Mouse (Mus musculus) left cerebral cortex, postnatal 14 days (tissue): ENCODE measurements around the gene Negr1. TPM values are rescaled to one million over a fixed set of nuclear protein-coding genes. Genes with fewer than 3 reads are reported as not detected.

Experiments
- DNase-seq, 2 experiments: peaks; one replicate each; pipeline ENCODE4 v3.0.0; 2021 to 2022; ENCODE audit warnings: low spot score in 2 of 2, mixed read lengths in 1 of 2
- intact Hi-C: fragments of 180-260 bp; cut with DNase I; formaldehyde crosslinking; loops from one replicate; pipeline ENCODE4 v1.15.1; 2025
- total RNA-seq, 2 experiments: library from RNA; stranded (reverse); gene quantifications; 2 replicates each; pipeline ENCODE4 v1.2.3; 2021

The Negr1 gene
- total RNA-seq, 2 experiments from 2014 or later = 254 to 270 TPM

DNA sequence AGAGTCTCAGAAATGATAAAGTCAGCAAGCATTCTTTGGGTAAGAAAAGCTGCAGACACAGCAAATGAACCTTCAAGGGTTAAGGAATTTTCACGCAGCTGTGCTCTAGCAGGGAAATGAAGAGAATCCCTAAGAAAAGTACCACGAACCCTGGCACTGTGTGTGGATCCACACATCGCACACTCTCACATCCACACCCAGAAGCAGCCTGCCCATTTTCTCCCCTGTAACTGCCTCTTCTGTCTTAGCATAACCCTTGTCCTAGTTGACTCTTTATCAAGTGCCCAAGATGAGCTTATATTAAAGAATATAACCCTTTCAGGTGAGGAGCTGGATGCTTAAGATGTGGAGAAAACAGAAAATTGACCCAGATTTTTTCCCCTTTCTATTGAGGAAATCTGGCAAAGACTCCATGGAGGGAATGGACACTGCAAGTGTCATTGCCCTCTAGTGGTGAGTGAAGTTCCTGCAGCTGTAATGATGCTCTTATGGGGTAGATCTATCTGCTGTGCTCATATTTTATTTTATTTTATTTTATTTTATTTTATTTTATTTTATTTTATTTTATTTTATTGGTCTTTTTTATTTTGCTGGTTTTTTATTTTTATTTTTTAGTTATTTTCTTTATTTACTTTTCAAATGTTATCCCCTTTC, 82.2 kb downstream of the Negr1 start:
- intact Hi-C loops = loop anchor here (5.0 kb wide), 1 partner anchor 82 kb away; the partner anchor contains the start of gene Negr1
- DNase-seq = peak; percentile 54 to 66

DNA sequence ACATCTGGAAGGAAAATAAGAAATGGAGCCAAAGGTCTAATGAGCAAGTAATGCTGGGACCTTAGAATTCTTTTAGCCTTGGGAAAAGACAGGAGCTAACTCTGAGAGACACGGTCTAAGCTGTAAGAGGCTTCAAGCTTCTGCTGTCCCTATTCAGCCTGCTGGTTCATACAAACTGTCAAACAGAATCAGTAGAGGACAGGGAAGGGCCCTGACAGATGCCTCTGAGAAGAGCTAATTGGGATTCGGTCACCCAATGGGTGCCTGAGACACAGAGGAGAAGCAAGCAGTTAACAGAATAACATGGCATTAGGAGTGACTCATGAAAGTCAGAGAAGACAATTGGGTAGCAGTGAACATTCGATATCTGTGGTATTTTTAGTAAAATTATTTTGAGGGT, 86.8 kb downstream of the Negr1 start:
- intact Hi-C loops = no loop called here
- no peak for DNase-seq

DNA sequence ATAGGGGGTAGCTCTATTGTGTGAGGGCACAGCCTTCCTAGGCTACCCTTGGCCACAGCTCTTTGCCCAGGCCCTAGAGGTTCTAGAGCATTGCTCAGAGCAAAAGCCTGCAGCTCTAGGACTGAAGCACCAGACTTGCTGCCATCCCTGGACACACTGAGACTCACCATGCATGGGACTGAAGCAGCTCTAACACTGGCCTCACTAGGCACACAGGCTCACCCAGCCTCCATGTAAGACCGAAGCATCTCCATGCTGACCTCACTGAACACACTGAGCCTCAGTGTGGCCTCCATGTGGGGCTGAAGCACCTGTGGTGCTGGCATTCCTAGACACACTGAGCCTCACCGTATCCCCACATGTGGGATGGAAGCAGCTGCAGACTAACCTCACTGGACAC, 101.0 kb downstream of the Negr1 start:
- DNase-seq = no peak
- intact Hi-C loops = no loop called here

DNA sequence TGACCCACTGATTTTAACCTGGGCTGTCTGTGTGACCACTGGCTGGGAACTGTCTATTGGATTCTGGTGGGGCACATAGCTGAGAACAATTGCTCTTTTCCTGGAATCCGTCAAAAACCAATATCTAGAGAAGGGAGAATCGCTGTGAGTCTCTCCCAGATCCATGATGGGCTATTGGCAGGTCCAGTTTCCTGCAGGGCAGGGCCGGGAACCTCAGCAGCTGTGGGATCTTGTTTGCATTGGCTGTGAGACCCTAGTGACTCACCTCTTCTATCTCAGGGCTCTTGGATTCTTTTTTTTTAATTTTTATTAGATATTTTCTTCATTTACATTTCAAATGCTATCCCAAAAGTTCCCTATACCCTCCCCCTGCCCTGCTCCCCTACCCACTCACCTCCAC, 111.0 kb downstream of the Negr1 start:
- no peak for DNase-seq
- intact Hi-C loops = no loop called here

DNA sequence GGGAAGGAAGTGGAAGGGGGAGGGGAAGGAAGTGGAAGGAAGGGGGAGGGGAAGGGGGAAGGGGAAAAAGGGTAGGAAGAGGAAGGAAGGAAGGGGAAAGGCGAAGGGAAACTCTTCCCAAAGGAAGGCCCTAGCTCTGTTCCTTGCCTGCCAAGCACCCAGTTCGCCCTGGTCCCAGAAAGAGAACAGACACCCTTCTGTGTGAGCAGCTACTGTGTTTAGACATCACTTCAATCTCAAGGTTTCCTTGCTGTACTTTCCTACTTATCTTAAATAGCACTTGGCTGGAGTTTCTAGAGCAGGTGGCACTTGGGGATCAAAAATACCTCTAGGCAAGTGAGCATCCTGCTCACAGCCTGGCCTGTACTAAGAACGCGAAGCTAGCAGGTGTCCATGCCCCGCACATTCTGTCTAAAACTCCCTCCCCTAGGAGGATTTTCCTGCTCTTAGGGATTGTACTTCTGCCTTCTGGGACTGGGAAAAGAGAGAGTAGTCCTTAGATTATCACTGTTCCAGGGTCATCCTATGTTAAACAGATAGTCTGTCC, 128.5 kb downstream of the Negr1 start:
- peak; percentile 32 to 66 for DNase-seq
- intact Hi-C loops = no loop called here

DNA sequence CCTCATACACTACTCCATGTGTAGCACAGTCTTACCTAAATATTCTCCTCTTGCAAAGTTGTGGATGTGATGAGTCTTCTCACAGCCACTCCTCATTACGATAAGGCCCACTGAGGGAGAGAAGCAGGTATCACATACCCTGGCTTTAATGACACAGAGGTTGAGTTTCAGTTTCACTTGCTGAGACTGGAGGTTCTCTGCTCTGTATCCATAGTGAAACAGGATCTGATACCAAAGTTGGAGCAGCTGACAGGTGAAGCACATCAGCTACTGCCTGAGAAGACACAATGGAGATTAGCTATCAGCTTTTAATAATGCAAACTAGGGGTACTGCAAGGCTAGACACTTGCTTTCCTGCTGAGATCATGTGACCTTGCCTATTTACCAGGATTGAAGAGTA, 137.1 kb downstream of the Negr1 start:
- no peak for DNase-seq
- intact Hi-C loops = no loop called here

DNA sequence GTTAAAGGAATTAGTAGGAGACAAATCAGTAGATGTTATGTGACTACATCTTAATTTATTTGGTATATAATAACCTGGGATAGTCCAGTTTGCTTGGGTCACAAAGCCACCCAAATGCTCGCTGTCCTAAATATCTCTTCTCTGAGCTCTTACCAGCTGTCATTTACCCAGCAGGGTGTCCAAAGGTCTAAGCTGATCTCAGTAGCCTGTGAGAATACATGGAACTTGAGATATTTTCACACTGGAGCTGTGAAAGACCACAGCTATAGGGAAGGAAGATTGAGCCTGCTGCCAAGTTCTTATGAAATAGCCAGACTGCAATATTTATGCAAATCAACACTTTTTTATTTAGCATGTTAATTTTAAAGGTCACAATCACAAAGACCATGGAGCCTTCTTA, 141.6 kb downstream of the Negr1 start:
- no peak for DNase-seq
- intact Hi-C loops = no loop called here

DNA sequence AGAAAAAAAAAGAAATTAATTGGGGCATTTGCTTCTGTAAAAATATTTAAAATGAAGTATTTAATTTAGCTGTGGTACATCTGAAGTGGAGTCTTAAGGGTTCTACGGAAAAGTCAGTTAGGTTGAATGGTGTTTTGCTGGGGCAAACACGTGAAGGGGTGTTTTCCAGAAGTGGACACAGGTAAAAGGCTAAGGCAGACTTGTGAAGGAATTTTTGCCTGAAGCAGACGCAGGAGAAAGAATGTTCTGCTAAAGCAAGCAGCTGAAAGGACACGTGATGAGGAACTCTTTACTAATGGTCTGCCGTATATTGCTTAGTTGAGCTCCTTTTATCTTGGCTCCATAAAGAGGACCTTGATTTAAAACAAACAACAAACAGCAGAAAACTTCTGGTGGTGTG, 148.6 kb downstream of the Negr1 start:
- intact Hi-C loops = no loop called here

DNA sequence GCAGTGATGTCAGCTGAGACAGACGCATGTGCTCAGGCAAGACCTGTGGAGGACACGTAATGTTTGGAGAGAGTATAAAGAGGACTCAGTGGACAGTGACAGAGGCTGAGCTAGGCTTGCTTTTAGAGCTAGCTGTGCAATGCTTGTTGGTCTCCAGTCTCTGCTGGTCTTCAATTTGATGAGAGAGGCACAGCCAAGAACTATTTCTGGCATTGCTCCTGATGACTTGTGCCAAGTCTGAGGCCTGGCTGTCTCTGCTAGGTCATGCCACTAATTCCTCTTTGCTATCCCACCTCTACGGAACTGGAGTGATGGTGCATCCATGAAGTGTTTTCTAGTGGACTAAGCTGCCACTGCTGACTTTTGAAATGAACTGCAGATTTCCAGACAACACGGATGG, 149.1 kb downstream of the Negr1 start:
- intact Hi-C loops = no loop called here
- no peak for DNase-seq

More for the DNA sequence above, 148.6 kb downstream of the Negr1 start:
- no peak for DNase-seq

DNA sequence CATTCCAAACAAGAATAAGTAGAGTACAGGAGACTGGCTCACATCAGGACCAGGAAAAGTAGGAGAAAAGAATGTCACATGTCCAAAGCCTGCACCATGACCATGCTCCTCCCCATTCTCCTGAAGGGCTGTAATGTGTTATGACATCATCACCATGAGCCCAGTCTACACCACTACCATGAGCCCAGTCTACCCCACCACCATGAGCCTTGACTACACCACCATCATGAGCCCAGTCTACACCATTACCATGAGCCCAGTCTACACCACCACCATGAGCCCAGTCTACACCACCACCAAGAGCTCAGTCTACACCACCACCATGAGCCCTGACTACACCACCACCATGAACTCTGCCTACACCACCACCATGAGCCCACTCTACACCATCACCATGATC, 174.7 kb downstream of the Negr1 start:
- DNase-seq = no peak
- intact Hi-C loops = no loop called here

DNA sequence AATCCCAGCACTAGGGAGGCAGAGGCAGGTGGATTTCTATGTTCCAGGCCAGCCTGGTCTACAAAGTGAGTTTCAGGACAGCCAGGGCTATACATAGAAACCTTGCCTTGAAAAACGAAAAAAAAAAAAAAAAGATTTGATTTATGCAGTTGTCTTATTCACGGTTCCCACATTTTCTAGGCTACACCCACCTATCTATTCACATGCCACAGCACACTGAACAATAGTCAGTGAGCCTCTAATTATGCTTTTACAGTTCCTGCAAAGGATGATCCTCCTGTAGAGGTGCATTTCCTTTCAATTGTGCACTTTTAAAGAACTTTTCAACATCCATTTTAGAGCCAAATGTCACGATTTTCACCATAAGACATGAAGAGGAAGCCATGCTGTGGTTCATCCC, 177.9 kb downstream of the Negr1 start:
- no peak for DNase-seq
- intact Hi-C loops = no loop called here

DNA sequence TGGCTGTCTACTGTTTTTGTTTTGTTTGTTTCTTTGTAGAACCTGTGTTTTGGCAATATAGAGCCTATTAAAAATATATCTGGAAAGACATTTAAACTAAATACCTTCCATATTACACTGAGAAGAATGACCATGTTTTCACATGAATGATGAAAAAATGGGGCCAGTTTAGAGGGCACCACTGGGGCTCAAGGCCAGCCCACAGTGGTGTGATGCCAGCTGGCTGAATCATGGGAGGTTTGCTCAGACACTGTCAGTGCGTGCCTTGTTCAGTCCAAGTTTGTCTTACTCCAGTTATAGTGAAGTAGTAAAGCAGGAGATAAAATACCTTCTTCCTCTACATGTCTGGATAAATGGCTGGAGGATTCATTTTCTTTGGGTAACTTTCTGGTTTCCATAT, 181.7 kb downstream of the Negr1 start:
- no peak for DNase-seq
- intact Hi-C loops = no loop called here

DNA sequence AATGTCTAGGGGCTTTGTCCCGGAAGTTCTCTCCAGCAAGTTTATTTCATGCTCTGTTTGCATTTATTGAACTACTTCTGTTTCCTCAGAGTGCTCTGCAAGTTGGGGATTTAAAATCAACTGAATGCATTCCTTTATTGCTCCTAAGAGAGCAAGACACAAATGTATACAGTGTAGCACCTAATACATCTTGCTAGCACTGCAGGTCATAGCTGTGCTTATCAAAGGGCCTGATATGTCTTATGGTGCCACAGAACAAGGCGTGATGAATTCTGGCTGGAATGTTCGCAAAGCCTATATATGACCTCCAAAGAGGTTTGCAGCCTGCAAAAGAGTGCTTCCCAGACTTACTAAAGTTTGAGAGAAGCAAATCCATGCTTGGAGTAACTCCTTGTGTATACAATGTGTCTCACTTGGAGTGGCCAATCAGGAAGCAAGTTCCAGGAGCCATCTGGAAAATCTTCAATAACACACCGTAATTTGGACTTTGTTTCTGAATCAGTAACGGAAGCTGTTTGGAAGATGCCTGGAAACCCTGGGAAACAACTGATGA, 183.7 kb downstream of the Negr1 start:
- intact Hi-C loops = no loop called here
- DNase-seq = no peak

DNA sequence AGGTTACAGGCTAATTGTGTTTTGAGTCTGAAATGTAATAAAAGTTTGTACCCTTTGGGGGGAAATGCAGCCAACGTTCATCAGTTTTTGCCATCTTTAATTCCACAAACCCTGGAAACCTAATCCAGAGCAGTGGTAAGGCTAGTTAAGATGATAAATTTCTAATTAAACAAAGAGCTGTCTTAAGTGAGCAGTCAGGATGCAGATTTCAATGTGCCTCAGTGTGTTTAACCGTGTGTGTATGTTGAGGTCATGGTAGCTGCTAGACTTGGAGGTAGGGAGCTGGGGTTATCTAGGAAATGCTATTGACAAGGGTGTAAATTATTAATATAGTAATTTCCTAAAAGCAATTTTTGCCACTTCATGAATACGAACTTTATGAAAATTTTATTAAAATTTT, 185.9 kb downstream of the Negr1 start:
- intact Hi-C loops = no loop called here

DNA sequence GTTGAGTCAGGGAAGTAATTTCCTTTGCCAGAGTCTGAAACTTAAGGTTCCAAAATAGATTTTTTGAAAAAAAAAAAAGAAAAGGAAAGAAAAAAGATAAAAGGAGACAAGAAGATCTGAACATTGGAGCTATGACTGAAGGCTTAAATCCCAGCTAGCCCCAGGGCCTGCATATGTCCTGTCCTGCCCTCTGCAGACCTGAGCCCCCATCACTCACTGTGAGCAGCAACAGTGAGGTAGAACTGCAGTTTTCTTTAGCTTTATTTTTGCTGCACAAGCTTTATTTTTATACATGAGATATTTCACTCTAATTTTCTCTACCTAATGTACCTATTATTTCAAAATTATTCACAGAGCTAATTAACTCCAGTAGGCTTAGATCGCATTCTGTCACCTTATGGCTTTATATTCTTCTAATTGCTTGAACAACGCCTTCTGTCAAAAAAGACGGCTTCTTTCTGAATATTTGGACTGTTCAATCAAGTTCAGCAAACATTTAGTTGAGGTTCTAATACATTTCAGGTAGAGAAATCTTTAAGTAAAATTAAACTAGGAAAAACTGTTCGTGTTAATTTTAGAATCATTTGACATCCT, 192.3 kb downstream of the Negr1 start:
- intact Hi-C loops = no loop called here
- no peak for DNase-seq

More for the DNA sequence above, 185.9 kb downstream of the Negr1 start:
- DNase-seq = no peak

DNA sequence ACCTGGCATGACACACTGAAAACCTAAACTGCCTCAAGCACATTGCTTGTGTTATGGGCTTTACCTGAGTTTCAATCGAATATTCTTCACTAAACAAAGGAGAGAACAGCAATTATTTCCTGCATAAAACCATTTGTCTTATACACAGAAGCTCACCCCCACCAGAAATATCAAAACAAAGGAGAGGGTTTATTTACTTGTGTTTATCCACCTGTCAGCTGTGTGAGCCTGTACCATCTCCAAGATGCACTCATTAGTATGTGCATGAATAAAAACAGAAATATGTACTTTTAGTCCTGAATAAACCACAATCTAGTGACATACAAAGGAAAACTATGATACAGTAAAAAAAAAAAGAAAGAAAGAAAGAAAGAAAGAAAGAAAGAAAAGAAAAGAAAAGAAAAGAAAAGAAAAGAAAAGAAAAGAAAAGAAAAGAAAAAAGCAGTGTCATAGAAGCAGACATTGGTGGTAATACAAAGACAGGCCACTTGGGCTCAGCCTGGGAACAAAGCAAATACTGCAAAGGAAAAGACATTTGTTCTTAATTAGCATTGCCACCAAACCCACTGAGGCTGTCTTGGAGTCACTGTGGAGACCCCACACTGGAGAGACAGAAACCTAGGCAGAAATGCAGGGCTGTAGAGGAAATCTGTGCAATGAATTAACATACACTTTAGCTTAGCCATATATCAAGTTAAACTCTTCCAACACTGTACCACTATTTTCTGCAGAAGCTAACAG, 193.4 kb downstream of the Negr1 start:
- no peak for DNase-seq
- intact Hi-C loops = no loop called here

DNA sequence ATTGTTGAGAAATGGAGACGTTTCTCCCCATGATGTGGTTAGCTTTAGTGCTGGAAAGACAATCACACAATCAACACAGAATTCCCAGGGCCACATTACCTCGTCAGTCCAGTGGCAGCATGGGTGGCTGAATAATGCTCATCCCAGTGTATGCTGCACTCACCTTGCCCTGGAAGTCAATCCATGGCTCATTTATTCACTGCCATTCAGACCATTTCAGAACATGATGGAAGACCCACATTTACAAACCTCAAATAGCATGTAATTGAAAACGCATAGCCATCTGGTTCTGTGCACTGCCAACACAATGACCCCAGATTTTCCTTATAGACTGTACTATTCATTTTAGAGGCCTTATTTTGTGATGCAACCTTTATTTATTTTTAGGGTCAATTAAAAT, 203.4 kb downstream of the Negr1 start:
- intact Hi-C loops = no loop called here
- DNase-seq = no peak

DNA sequence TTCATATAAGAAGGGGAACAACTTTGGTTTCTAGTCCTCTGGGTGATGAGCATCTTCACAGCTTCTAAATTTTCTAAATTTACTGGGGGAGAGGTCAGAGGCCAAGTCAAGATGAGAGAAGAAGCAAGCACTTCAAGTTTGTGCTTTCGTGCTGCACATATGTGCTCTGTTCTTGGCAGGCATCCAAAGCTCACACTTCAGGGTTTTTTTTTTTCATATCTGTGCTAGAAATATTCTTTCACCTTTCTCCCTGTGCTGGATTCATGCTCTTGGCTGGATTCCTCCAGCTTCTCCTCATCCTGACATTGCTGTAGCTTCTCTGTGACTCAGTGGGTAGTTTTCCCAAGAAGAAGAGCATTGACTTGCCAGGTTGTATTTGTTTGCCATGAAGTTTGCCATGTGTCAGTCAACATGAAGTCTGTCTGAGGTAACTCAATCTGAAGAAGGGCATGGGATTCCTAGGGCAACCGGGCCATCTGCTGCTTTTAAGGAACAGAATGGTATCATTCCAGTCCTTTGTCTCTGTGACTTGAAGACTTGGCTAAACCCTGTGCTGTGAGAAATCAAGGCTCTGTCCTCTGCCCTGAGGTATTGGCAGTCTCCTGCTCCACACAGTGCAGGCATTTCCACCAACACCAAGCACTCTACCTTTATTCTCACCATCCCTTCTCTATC, 204.7 kb downstream of the Negr1 start:
- intact Hi-C loops = no loop called here
- DNase-seq = peak; percentile 14 to 30

DNA sequence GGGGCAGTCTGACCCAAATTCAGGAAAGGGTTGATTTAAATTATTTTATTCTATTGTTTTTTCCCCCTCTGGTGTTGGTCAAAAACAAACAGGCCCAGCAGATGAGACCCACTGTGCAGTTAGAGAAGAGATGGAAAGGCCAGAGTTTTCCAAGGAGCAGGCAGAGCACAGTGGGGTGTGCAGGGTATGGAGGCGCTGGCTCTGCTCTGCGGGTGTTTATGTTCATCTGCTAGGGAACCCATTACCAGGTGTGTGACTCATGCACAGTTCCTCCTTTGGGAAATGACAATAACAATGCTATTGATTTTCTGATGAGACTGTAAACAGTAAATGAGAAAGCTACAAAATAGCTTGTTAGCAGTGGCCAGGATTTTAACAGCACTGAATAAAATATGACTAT, 210.0 kb downstream of the Negr1 start:
- no peak for DNase-seq
- intact Hi-C loops = no loop called here

DNA sequence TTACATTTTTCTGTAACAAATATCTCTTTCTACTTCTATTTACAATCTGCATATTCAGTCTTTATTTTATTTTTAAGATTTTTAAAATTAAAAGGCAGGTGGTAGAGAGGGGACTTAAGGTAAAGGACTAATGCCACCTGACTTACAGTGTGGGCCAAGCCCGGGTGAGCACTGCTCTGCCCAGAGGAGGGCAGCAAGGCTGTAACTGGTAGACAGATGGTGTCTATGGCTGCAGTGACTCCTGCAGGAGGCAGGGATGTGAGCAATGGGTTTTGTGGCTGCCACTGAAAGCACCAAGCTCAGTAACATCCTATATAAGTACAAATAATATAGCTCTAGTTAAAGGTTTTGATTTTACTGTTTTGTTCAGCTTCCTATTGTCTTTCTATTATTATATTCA, 210.5 kb downstream of the Negr1 start:
- no peak for DNase-seq
- intact Hi-C loops = no loop called here
